Mouse (Mus musculus) myocyte (in vitro differentiated cells): Measurements from ENCODE around the gene Kcnc4.

Experiments
- CEBPB ChIP-seq: IDR thresholded peaks from 2 replicates; pipeline ENCODE4 v1.6.1; 2011; ENCODE audit warnings: mild to moderate bottlenecking, moderate library complexity; ENCODE audit not compliant: poor library complexity, insufficient read depth, severe bottlenecking
- E2F4 ChIP-seq: IDR thresholded peaks from one replicate; pipeline ENCODE4 v1.6.1; 2011; ENCODE audit warnings: mild to moderate bottlenecking, control low read depth, moderate library complexity; ENCODE audit not compliant: insufficient read depth
- MAX ChIP-seq: IDR thresholded peaks from one replicate; pipeline ENCODE4 v1.6.1; 2011; ENCODE audit warnings: low read depth, mild to moderate bottlenecking, control low read depth
- MYOD1 ChIP-seq, 3 experiments: IDR thresholded peaks; one replicate each; pipeline ENCODE4 v1.6.1; 2011; ENCODE audit warnings: control low read depth in 2 of 3, low read depth in 2 of 3, mild to moderate bottlenecking in 2 of 3, moderate library complexity in 1 of 3; ENCODE audit not compliant: insufficient read length in 2 of 3, control insufficient read depth in 1 of 3
- MYOG ChIP-seq, 3 experiments: IDR thresholded peaks; one replicate each; pipeline ENCODE4 v1.6.1; 2011; ENCODE audit warnings: control low read depth in 2 of 3, low read depth in 2 of 3, mild to moderate bottlenecking in 2 of 3; ENCODE audit not compliant: insufficient read length in 2 of 3, control insufficient read depth in 1 of 3, insufficient read depth in 1 of 3
- POLR2A ChIP-seq: IDR thresholded peaks from one replicate; pipeline ENCODE4 v1.6.1; 2011; ENCODE audit warnings: low read depth, mild to moderate bottlenecking, control low read depth, moderate library complexity; ENCODE audit not compliant: insufficient read length
- POLR2AphosphoS2 ChIP-seq: IDR thresholded peaks from one replicate; pipeline ENCODE4 v1.6.1; 2011; ENCODE audit warnings: low read depth, control low read depth; ENCODE audit not compliant: insufficient read length
- TCF3 ChIP-seq: IDR thresholded peaks from one replicate; pipeline ENCODE4 v1.6.1; 2011; ENCODE audit warnings: low read depth, control low read depth; ENCODE audit not compliant: insufficient read length
- USF1 ChIP-seq: IDR thresholded peaks from one replicate; pipeline ENCODE4 v1.6.1; 2011; ENCODE audit warnings: low read depth, mild to moderate bottlenecking, control low read depth, moderate library complexity

GRCm38 (mm10) chr3:107507966-107508365, 48.6 kb upstream of the Kcnc4 start:
- no peak for TF ChIP-seq MYOD1 (IDR thresholded peaks at IDR 0.05; ENCODE audit: control insufficient read depth in 1 of 3, insufficient read length in 2 of 3, low read depth in 2 of 3)
- no peak for TF ChIP-seq POLR2A
- TF ChIP-seq USF1: no peak
- no peak for TF ChIP-seq POLR2AphosphoS2
- no peak for TF ChIP-seq MAX
- TF ChIP-seq MYOG (IDR thresholded peaks at IDR 0.05; ENCODE audit: control insufficient read depth in 1 of 3, insufficient read depth in 1 of 3, insufficient read length in 2 of 3, low read depth in 2 of 3): no peak
- no peak for TF ChIP-seq TCF3
- TF ChIP-seq CEBPB: no peak
- TF ChIP-seq E2F4: no peak
